Mouse (Mus musculus): ENCODE measurements around the gene Cxcl15.

DNA sequence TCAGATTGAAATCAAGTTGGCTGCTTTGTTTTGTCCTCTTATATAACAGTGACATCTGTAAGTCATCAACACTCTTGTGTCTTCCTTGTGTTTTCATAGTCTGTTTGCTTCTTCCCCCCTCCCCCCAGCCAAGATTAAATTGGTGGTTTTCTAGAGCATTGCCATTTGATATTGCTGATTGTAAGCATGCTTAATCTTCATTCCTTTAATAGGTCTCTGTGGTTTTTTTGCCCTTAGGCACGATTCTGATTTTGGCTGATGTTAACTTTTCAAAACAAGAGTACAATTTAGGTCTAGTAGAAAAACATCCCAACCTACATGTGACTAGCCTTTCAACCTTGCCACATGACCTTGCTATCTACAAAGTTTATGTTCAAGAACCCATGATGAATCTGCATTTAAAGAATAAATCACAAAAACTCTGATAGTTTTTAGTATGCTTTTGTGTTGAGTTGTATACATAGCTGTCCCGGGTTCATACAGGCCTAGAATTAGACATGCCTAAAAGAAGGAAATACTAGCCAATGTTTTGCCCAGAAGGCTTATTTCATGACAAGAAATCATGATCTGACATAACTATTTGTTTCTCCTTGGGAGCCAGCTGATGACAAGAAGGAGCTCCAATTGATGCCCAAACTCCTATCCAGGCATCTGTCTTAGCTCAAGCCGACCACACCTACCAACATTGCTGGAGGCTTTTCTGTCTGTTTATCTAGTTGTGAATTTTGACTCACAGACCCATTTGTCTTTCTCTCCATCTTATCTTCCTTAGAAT is 13.0 kb downstream of the Cxcl15 start:
- TF ChIP-seq GATA1 (IDR thresholded peaks at IDR 0.05; ENCODE audit: low read length), result no peak
- no peak for TF ChIP-seq TAL1 (IDR thresholded peaks at IDR 0.05; ENCODE audit: low read length)

All from erythroblast, embryonic 14.5 days (primary cell).